Mouse (Mus musculus) 416B (cell line): ENCODE measurements around the gene Naa16.

Experiments used
- DNase-seq: peaks from one replicate; pipeline ENCODE4 v3.0.0; 2011; ENCODE audit warnings: low read depth

Naa16 gene

GRCm38 (mm10) chr14:79275441-79275840 is 115.1 kb downstream of the Naa16 start:
- DNase-seq, result peak; percentile 59
